Comparison of ENCODE assay signal across 8 mouse cellular contexts in the genomic region with DNA sequence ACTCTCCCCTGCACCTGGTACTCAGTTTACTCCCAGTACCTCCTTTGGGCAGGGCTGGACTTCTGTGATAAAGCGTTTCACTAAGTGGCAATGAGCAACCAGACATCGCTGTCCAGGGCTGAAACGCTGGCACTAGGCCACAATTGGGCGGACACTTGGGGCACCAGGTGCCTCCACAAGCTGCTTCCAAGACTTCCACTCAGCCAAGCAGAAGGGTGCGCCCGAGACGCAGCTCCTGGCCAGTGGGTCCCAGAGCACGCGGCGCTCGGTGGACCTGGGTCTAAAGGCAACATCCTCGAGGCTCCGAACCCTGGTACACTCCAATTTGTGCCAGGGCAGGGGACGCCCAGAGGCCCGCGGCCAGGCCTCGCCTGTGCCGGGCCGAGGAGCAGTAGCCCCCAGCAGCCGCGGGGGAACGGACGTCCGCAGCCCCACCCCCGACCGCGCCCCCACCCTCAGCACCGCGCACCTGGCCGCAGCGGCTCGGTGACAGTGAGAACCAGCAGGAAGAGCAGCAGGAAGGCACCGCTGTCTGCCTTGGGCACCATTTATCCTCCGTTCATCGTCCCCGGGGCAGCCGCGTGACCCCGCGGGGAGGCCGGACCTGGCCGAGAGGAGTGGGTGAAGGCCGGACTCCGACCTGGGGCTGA. TPM values are rescaled to one million over a fixed set of nuclear protein-coding genes. Genes with fewer than 3 reads are reported as not detected.
A peak's percentile ranks its signal among the peaks of the same experiment; 100 is the strongest.
DNase-seq lines count a peak whose midpoint lies in the region; ATAC-seq and TF ChIP-seq lines count a peak whose summit lies in the region.

No protein-coding gene starts in this region.

- in situ Hi-C loops in ES-E14 (cut with MboI; ENCODE audit: low sequenced_read_pairs in 2 of 2, unreplicated experiment in 2 of 2), result no loop called here

- peak overlapping the region; percentile 94 to 99 for H3K4me3 ChIP-seq in ES-E14 (ENCODE audit: insufficient read depth in 1 of 2, low read depth in 1 of 2, low read length in 2 of 2, poor library complexity in 1 of 2, severe bottlenecking in 1 of 2)
- H3K4me3 ChIP-seq in heart, embryonic 13.5 days, result peak overlapping the region; percentile 95
- H3K4me3 ChIP-seq in kidney, postnatal 0 days (replicated peaks; ENCODE audit: low read depth, low read length), result peak overlapping the region; percentile 93
- peak overlapping the region; percentile 93 for H3K4me3 ChIP-seq in liver, embryonic 13.5 days (replicated peaks)
- H3K4me3 ChIP-seq in testis, adult 2 months (ENCODE audit: control insufficient read depth, low read depth, low read length), result peak overlapping the region; percentile 99

- peaks cover 4% of the 10 kb centered on the region; the same call in 1 of the 2 replicates for H3K36me3 ChIP-seq in ES-E14 (ENCODE audit: control insufficient read depth, insufficient read depth, low read length, poor library complexity, severe bottlenecking)
- H3K36me3 ChIP-seq in heart, embryonic 13.5 days, result no peaks in the 10 kb centered on the region; the same call in 1 of the 2 replicates
- no peaks in the 10 kb centered on the region for H3K36me3 ChIP-seq in kidney, postnatal 0 days (ENCODE audit: insufficient read depth, low read length)
- H3K36me3 ChIP-seq in liver, embryonic 13.5 days, result no peaks in the 10 kb centered on the region
- H3K36me3 ChIP-seq in testis, adult 2 months (ENCODE audit: control insufficient read depth, insufficient read depth, low read length), result no peaks in the 10 kb centered on the region

- peak overlapping the region; percentile 89 for H3K4me2 ChIP-seq in heart, embryonic 13.5 days
- H3K4me2 ChIP-seq in kidney, postnatal 0 days (ENCODE audit: low read length), result peak overlapping the region; percentile 83
- H3K4me2 ChIP-seq in liver, embryonic 13.5 days, result peak overlapping the region; percentile 93

- no peaks in the 10 kb centered on the region for H3K27me3 ChIP-seq in heart, embryonic 13.5 days (replicated peaks)
- H3K27me3 ChIP-seq in kidney, postnatal 0 days (ENCODE audit: insufficient read depth, low read length), result no peaks in the 10 kb centered on the region
- no peaks in the 10 kb centered on the region for H3K27me3 ChIP-seq in liver, embryonic 13.5 days
- H3K27me3 ChIP-seq in testis, adult 2 months (ENCODE audit: control insufficient read depth, insufficient read depth, low read length), result no peaks in the 10 kb centered on the region

- under 1% methylated on average over 44 of the region's 44 CpGs for WGBS in heart, embryonic 13.5 days
- under 1% methylated on average over 37 of the region's 44 CpGs for WGBS in kidney, postnatal 0 days
- WGBS in liver, embryonic 13.5 days (ENCODE audit: insufficient replicate concordance), result 1% methylated on average over 44 of the region's 44 CpGs

- peaks cover 0 to 3% of the 10 kb centered on the region in 2 experiments; a peak in 1 of 4 replicates for H3K4me1 ChIP-seq in ES-E14 (ENCODE audit: control insufficient read depth in 2 of 2, insufficient read depth in 2 of 2, low read length in 2 of 2, poor library complexity in 1 of 2)
- peaks cover 30% of the 10 kb centered on the region for H3K4me1 ChIP-seq in heart, embryonic 13.5 days
- H3K4me1 ChIP-seq in kidney, postnatal 0 days (replicated peaks; ENCODE audit: insufficient read depth, low read length), result 0 out of 2 replicates have a peak, but pooled peaks cover 10% of the 10 kb centered on the region
- H3K4me1 ChIP-seq in liver, embryonic 13.5 days (replicated peaks), result peaks cover 24% of the 10 kb centered on the region
- peaks cover 8% of the 10 kb centered on the region for H3K4me1 ChIP-seq in testis, adult 2 months (ENCODE audit: control insufficient read depth, insufficient read depth, low read length)

- DNase-seq in ES-E14 (ENCODE audit: low read depth, low spot score), result no peak
- DNase-seq in brain, embryonic 14.5 days (ENCODE audit: low read depth), result peak; percentile 81
- peak; percentile 53 for DNase-seq in fibroblast of lung, adult 2 months (ENCODE audit: low read depth)
- peak; percentile 68 for DNase-seq in kidney, postnatal 0 days (ENCODE audit: low spot score)
- DNase-seq in liver, embryonic 13.5 days, result peak; percentile 49
- DNase-seq in natural killer cell, adult 2 months (ENCODE audit: low spot score in 2 of 2), result peak; percentile 22 to 24

- H3K27ac ChIP-seq in ES-E14 (ENCODE audit: insufficient read depth, low read depth, low read length, poor library complexity, severe bottlenecking), result peak overlapping the region; percentile 71
- H3K27ac ChIP-seq in heart, embryonic 13.5 days (replicated peaks), result peak overlapping the region; percentile 98
- H3K27ac ChIP-seq in kidney, postnatal 0 days, result peak overlapping the region; percentile 97
- H3K27ac ChIP-seq in liver, embryonic 13.5 days, result peak overlapping the region; percentile 93
- peak overlapping the region; percentile 95 for H3K27ac ChIP-seq in testis, adult 2 months (ENCODE audit: control insufficient read depth, insufficient read depth, low read depth, low read length)

- ATAC-seq in heart, embryonic 13.5 days (ENCODE audit: extremely low read depth, insufficient number of reproducible peaks, low FRiP score, low TSS enrichment), result peak; percentile 65
- peak; percentile 77 for ATAC-seq in kidney, postnatal 0 days (replicated peaks; ENCODE audit: low FRiP score, low read depth)
- peak; percentile 71 for ATAC-seq in liver, embryonic 13.5 days (ENCODE audit: low read depth)

- peak overlapping the region; percentile 96 for H3K9ac ChIP-seq in ES-E14 (ENCODE audit: insufficient read depth, low read depth, low read length, poor library complexity, severe bottlenecking)
- H3K9ac ChIP-seq in heart, embryonic 13.5 days, result peak overlapping the region; percentile 98
- H3K9ac ChIP-seq in kidney, postnatal 0 days (ENCODE audit: low read depth, low read length), result peak overlapping the region; percentile 93
- H3K9ac ChIP-seq in liver, embryonic 13.5 days, result peak overlapping the region; percentile 95

- no peak for TF ChIP-seq CTCF in brain, embryonic 14.5 days (IDR thresholded peaks at IDR 0.05; ENCODE audit: borderline replicate concordance, extremely low read depth, insufficient read depth, insufficient read length)
- TF ChIP-seq CTCF in kidney, postnatal 0 days (IDR thresholded peaks at IDR 0.05; ENCODE audit: low read depth), result no peak
- TF ChIP-seq CTCF in testis, adult 2 months (IDR thresholded peaks at IDR 0.05; ENCODE audit: control insufficient read depth, insufficient read depth, insufficient replicate concordance, low read depth, low read length), result no peak

- TF ChIP-seq POLR2A in brain, embryonic 14.5 days (IDR thresholded peaks at IDR 0.05; ENCODE audit: borderline replicate concordance, extremely low read depth, insufficient read depth, insufficient read length, poor library complexity, severe bottlenecking), result no peak
- TF ChIP-seq POLR2A in testis, adult 2 months (IDR thresholded peaks at IDR 0.05; ENCODE audit: control insufficient read depth, low read depth, low read length), result no peak

- no peaks in the 10 kb centered on the region for H3K9me3 ChIP-seq in ES-E14 (ENCODE audit: control insufficient read depth, insufficient read depth, low read depth, low read length)
- no peaks in the 10 kb centered on the region for H3K9me3 ChIP-seq in heart, embryonic 13.5 days
- H3K9me3 ChIP-seq in kidney, postnatal 0 days (replicated peaks; ENCODE audit: low read length), result no peaks in the 10 kb centered on the region
- no peaks in the 10 kb centered on the region for H3K9me3 ChIP-seq in liver, embryonic 13.5 days (replicated peaks)

TF ChIP-seq in ES-E14, 5 proteins besides CTCF, POLR2A, EP300 and RAD21 (continues in another document):
- TF ChIP-seq HCFC1 (IDR thresholded peaks at IDR 0.05; ENCODE audit: borderline replicate concordance, insufficient read depth, low read length), result no peak
- no peak for TF ChIP-seq ZC3H11A (IDR thresholded peaks at IDR 0.05; ENCODE audit: borderline replicate concordance, low read depth, low read length)

RNA-seq across cellular contexts. Expression of gene Gm20518, which starts 0.4 kb away (rescaled TPM):
- 0.22 and 1.5 TPM in 2 replicates for total RNA-seq in ES-E14 (2012; rRNA removed)
- 3.2 and 3.9 TPM in 2 replicates for polyA plus RNA-seq in brain, embryonic 14.5 days (2012; rRNA removed)
- 0.12 and 0.14 TPM in 2 replicates for polyA plus RNA-seq in heart, embryonic 13.5 days (2015; fragmentation: Nextera tagmentation; extraction: Ambion mirVana)
- 2.8 and 3.4 TPM in 2 replicates for polyA plus RNA-seq in kidney, postnatal 0 days (2015; fragmentation: Nextera tagmentation; extraction: Ambion mirVana)
- polyA plus RNA-seq in liver, embryonic 13.5 days (2015; fragmentation: Nextera tagmentation; extraction: Ambion mirVana), result 0.05 and 0.08 TPM in 2 replicates
- 3.1 and 3.2 TPM in 2 replicates for polyA plus RNA-seq in testis, adult 2 months (2012; rRNA removed)

RNA-seq across cellular contexts. Expression of gene Tssk1, which starts 3.0 kb away (rescaled TPM):
- total RNA-seq in ES-E14 (2012; rRNA removed), result 0.16 TPM in 1 of 2 replicates, not detected in the other
- 0.04 and 0.06 TPM in 2 replicates for polyA plus RNA-seq in brain, embryonic 14.5 days (2012; rRNA removed)
- polyA plus RNA-seq in heart, embryonic 13.5 days (2015; fragmentation: Nextera tagmentation; extraction: Ambion mirVana), result 0.04 TPM in 2 replicates
- 0.05 TPM in 1 of 2 replicates, not detected in the other for polyA plus RNA-seq in kidney, postnatal 0 days (2015; fragmentation: Nextera tagmentation; extraction: Ambion mirVana)
- polyA plus RNA-seq in liver, embryonic 13.5 days (2015; fragmentation: Nextera tagmentation; extraction: Ambion mirVana), result not detected in 2 replicates
- 175 and 177 TPM in 2 replicates for polyA plus RNA-seq in testis, adult 2 months (2012; rRNA removed)

RNA-seq across cellular contexts. Expression of gene Dgcr2, which starts 7.3 kb away (rescaled TPM):
- total RNA-seq in ES-E14 (2012; rRNA removed), result 78.0 and 112 TPM in 2 replicates
- 159 and 166 TPM in 2 replicates for polyA plus RNA-seq in brain, embryonic 14.5 days (2012; rRNA removed)
- polyA plus RNA-seq in heart, embryonic 13.5 days (2015; fragmentation: Nextera tagmentation; extraction: Ambion mirVana), result 47.8 and 48.4 TPM in 2 replicates
- 57.8 and 65.4 TPM in 2 replicates for polyA plus RNA-seq in kidney, postnatal 0 days (2015; fragmentation: Nextera tagmentation; extraction: Ambion mirVana)
- 18.6 and 20.7 TPM in 2 replicates for polyA plus RNA-seq in liver, embryonic 13.5 days (2015; fragmentation: Nextera tagmentation; extraction: Ambion mirVana)
- polyA plus RNA-seq in testis, adult 2 months (2012; rRNA removed), result 259 and 263 TPM in 2 replicates

RNA-seq across cellular contexts. Expression of gene Tssk2, which starts 7.4 kb away (rescaled TPM):
- total RNA-seq in ES-E14 (2012; rRNA removed), result 0.16 and 0.18 TPM in 2 replicates
- polyA plus RNA-seq in brain, embryonic 14.5 days (2012; rRNA removed), result not detected in 2 replicates
- not detected in 2 replicates for polyA plus RNA-seq in heart, embryonic 13.5 days (2015; fragmentation: Nextera tagmentation; extraction: Ambion mirVana)
- not detected in 2 replicates for polyA plus RNA-seq in kidney, postnatal 0 days (2015; fragmentation: Nextera tagmentation; extraction: Ambion mirVana)
- polyA plus RNA-seq in liver, embryonic 13.5 days (2015; fragmentation: Nextera tagmentation; extraction: Ambion mirVana), result not detected in 2 replicates
- polyA plus RNA-seq in testis, adult 2 months (2012; rRNA removed), result 845 and 898 TPM in 2 replicates

RNA-seq across cellular contexts. Expression of gene Ess2, which starts 20.1 kb away (rescaled TPM):
- total RNA-seq in ES-E14 (2012; rRNA removed), result 27.2 and 30.2 TPM in 2 replicates
- polyA plus RNA-seq in brain, embryonic 14.5 days (2012; rRNA removed), result 51.9 and 56.9 TPM in 2 replicates
- polyA plus RNA-seq in heart, embryonic 13.5 days (2015; fragmentation: Nextera tagmentation; extraction: Ambion mirVana), result 27.5 and 29.8 TPM in 2 replicates
- polyA plus RNA-seq in kidney, postnatal 0 days (2015; fragmentation: Nextera tagmentation; extraction: Ambion mirVana), result 27.6 and 28.1 TPM in 2 replicates
- 11.7 and 11.8 TPM in 2 replicates for polyA plus RNA-seq in liver, embryonic 13.5 days (2015; fragmentation: Nextera tagmentation; extraction: Ambion mirVana)
- polyA plus RNA-seq in testis, adult 2 months (2012; rRNA removed), result 27.2 and 28.3 TPM in 2 replicates

Comparison
In these comparisons a context has a peak if more than half of its experiments do, and no peak if none do; other contexts are left out.
1. RNA of gene Tssk1, which starts 3.0 kb away (polyA plus RNA-seq): 175 to 177 TPM in testis, adult 2 months; 0.05 TPM in kidney, postnatal 0 days, 0.04 to 0.06 TPM in brain, embryonic 14.5 days, 0.04 TPM in heart, embryonic 13.5 days and not detected in liver, embryonic 13.5 days; every median in the first group is over 100 times any median in the second.
2. Peak in every context shown above with its lines, with median percentiles within 50 percentile points of each other: H3K27ac ChIP-seq, H3K4me3 ChIP-seq, H3K9ac ChIP-seq, ATAC-seq and H3K4me2 ChIP-seq.